Mouse (Mus musculus) intestine, postnatal 0 days (tissue): Measurements from ENCODE around the gene Mfap2. TPM values are rescaled to one million over a fixed set of nuclear protein-coding genes. Genes with fewer than 3 reads are reported as not detected.
A peak's percentile ranks its signal among the peaks of the same experiment; 100 is the strongest.

Experiments
- ATAC-seq: fragments of 200-750 bp; cut with Nextera tagmentation; 2 replicates; pipeline ENCODE4 v1.8.0; 2017; ENCODE audit warnings: mild to moderate bottlenecking, moderate TSS enrichment, moderate library complexity
- H3K27ac ChIP-seq: fragments of 300-500 bp; sonication (generic); 2 replicates; pipeline ENCODE4 v1.5.1; 2014; ENCODE audit warnings: mild to moderate bottlenecking, low read depth, low read length, moderate library complexity
- H3K27me3 ChIP-seq: fragments of 300-500 bp; sonication (generic); replicated peaks from 2 replicates; pipeline ENCODE4 v1.6.1; 2014; ENCODE audit warnings: low read length, mixed read lengths; ENCODE audit not compliant: control insufficient read depth, insufficient read depth
- H3K36me3 ChIP-seq: fragments of 300-500 bp; sonication (generic); 2 replicates; pipeline ENCODE4 v1.6.1; 2014; ENCODE audit warnings: mild to moderate bottlenecking, moderate library complexity; ENCODE audit not compliant: control insufficient read depth, insufficient read depth
- H3K4me1 ChIP-seq: fragments of 300-500 bp; sonication (generic); replicated peaks from 2 replicates; pipeline ENCODE4 v1.6.1; 2014; ENCODE audit warnings: antibody characterized with exemption, low read length, mixed read lengths; ENCODE audit not compliant: control insufficient read depth, insufficient read depth
- H3K4me2 ChIP-seq: fragments of 300-500 bp; sonication (generic); replicated peaks from 2 replicates; pipeline ENCODE4 v1.6.1; 2014; ENCODE audit warnings: low read depth, mild to moderate bottlenecking, moderate library complexity
- H3K4me3 ChIP-seq: fragments of 300-500 bp; sonication (generic); 2 replicates; pipeline ENCODE4 v1.5.1; 2014; ENCODE audit warnings: low read depth, low read length
- H3K9ac ChIP-seq: fragments of 300-500 bp; sonication (generic); 2 replicates; pipeline ENCODE4 v1.6.1; 2014; ENCODE audit warnings: mild to moderate bottlenecking, low read depth, low read length
- H3K9me3 ChIP-seq: fragments of 300-500 bp; sonication (generic); 2 replicates; pipeline ENCODE4 v1.6.1; 2016; ENCODE audit warnings: mixed run types; ENCODE audit not compliant: control insufficient read depth
- CTCF ChIP-seq: sonication (generic); IDR thresholded peaks from 2 replicates; pipeline ENCODE4 v1.5.1; 2016; ENCODE audit warnings: low read depth, mild to moderate bottlenecking, control low read depth, antibody characterized with exemption, moderate library complexity
- whole genome bisulfite sequencing: fragments of 180-500 bp; shearing (Covaris S2); extraction: QIAGEN DNeasy Blood & Tissue Kit; methylation state at CpG from one replicate; pipeline ENCODE4 v1.1.7; 2014; 5-methylcytosine and 5-hydroxymethylcytosine counted together
- polyA plus RNA-seq: library from polyadenylated mRNA; unstranded; fragments of >200 nt; fragmentation: Nextera tagmentation; extraction: Ambion mirVana; gene quantifications from 2 replicates; pipeline ENCODE4 v1.2.1, GENCODE M21; 2015

Mfap2 gene
- polyA plus RNA-seq, 1 experiment from 2014 or later = 138 TPM

DNA sequence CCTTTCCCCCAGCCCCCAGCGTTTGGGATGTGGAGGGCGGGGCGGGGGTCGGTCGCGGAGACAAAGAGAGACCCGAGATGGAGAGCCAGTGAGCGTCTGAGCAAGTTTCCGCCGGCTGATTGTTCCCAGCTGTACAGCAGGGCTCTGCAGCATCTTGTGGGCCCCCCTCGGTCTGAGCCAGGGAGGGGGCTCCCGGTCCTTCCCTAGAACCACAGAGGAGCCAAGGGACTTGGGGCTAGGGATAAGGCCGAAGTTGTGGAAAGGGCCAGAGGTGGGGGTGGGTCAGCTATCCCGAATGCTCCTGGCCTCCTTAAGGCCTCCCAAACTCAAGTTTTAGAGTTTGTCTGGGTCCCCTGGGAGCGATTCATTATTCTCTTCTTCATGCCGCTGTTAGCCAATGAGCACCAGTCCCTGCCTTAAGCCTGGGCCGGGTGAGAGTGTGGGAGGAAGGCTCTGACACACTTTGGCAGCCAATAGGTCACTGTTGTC, 767 bp downstream of the Mfap2 start:
- ATAC-seq = no peak
- Histone ChIP-seq H3K9ac (peak overlapping the region; percentile 69), H3K36me3 (peaks cover 20% of the 10 kb centered on the region; the same call in 1 of the 2 replicates), H3K9me3 (no peaks in the 10 kb centered on the region), H3K4me1 (0 out of 2 replicates have a peak, but pooled peaks cover 4% of the 10 kb centered on the region), H3K4me3 (peak overlapping the region; percentile 54), H3K27me3 (peaks cover 5% of the 10 kb centered on the region; the same call in 1 of the 2 replicates), H3K4me2 (peak overlapping the region; percentile 70), H3K27ac (peak overlapping the region; percentile 28)
- 7% methylated on average over 16 of the region's 17 CpGs for WGBS
- TF ChIP-seq CTCF = no peak

DNA sequence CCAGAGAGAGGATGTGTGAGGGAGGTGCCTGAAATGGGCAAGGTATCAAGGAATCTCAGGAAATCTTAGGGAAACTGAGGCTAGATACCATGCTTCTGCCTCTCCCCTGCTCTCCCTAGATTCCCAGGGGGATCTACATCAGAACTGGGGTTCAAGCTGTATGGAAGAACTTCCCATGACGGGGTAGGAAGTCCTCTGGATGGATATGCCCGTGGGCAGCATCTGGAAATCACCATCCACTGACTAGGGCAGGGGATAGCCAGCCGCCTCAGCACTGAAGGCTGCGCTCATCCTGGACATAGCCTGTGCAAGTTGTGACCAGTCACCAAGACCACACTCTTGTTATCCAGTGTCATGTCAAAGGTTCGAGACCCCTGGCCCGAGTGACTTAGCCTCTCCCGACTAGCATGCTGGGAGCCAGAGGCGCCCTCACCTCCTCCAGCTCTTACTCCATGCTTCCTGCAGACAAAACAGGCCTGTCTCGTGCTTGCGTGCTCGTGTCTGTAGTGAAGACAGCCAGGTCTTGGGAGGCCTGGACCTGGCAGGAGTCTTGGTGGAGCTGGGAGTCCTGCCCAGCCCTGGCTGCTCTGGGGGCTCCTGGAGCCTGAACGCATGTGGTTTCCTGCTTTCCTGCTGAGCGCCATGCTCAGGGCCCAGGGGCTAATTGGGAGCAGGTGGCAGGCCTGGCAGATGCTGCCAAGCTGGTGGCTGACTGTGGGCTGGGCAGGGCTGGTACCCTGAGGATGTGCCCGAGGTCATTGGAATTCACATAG, 1.5 kb downstream of the Mfap2 start:
- no peak for ATAC-seq
- WGBS = 59% methylated on average over 14 of the region's 14 CpGs

DNA sequence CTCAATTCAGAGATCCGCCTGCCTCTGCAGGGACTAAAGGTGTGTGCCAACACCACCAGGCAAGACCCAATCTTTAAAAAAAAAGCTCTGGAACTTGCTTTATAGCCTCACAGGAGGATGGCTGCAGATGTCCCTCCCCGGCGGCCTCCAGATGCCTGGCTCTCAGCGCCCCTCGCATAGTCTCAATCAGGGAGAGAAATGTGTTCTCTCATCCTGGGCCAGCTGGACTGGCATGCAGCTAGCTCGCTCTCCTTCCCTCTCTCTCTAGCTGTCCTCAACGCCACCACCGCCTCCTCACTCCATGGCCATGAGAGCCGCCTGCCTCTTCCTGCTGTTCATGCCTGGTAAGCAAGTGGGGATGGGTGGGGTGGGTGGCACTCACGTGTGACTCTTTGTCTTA, 2.3 kb downstream of the Mfap2 start:
- Histone ChIP-seq H3K27me3 (peaks cover 5% of the 10 kb centered on the region; the same call in 1 of the 2 replicates), H3K4me3 (no peak overlapping the region), H3K9me3 (no peaks in the 10 kb centered on the region), H3K4me2 (no peak overlapping the region), H3K27ac (no peak overlapping the region; the same call in 1 of the 2 replicates), H3K4me1 (0 out of 2 replicates have a peak, but pooled peaks cover 4% of the 10 kb centered on the region), H3K36me3 (peaks cover 7% of the 10 kb centered on the region; the same call in 1 of the 2 replicates), H3K9ac (no peak overlapping the region)
- no peak for ATAC-seq
- 63% methylated on average over 10 of the region's 10 CpGs for WGBS
- TF ChIP-seq CTCF = no peak

More for the DNA sequence above, 1.5 kb downstream of the Mfap2 start:
- Histone ChIP-seq H3K4me2 (peak overlapping the region; percentile 70), H3K4me3 (peak overlapping the region; percentile 54), H3K27me3 (peaks cover 5% of the 10 kb centered on the region; the same call in 1 of the 2 replicates), H3K9me3 (no peaks in the 10 kb centered on the region), H3K36me3 (peaks cover 13% of the 10 kb centered on the region; the same call in 1 of the 2 replicates), H3K27ac (no peak overlapping the region), H3K4me1 (0 out of 2 replicates have a peak, but pooled peaks cover 4% of the 10 kb centered on the region), H3K9ac (peak overlapping the region; percentile 69)
- no peak for TF ChIP-seq CTCF

DNA sequence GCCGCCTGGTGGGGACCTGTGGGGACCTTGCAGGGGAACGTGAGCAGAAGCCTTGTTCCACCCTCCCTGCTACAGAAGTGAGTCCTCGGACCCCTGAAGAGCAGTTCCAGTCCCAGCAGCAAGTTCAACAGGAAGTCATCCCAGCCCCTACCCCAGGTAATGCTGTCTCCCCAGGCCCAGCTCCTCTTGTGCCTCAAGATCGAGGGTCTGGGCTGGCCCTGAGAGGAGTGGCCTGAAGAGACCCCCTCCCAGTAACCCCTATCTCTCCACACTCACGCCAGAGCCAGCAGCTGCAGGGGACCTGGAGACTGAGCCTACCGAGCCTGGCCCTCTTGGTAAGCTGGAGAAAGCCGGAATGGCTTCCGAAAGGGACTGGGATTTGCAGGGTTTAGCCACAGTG, 3.9 kb downstream of the Mfap2 start:
- ATAC-seq = no peak
- Histone ChIP-seq H3K27ac (no peak overlapping the region), H3K9me3 (no peaks in the 10 kb centered on the region), H3K36me3 (peaks cover 7% of the 10 kb centered on the region; the same call in 1 of the 2 replicates), H3K4me2 (no peak overlapping the region), H3K4me3 (no peak overlapping the region), H3K4me1 (0 out of 2 replicates have a peak, but pooled peaks cover 4% of the 10 kb centered on the region), H3K27me3 (peaks cover 5% of the 10 kb centered on the region; the same call in 1 of the 2 replicates), H3K9ac (no peak overlapping the region)
- 80% methylated on average over 8 of the region's 8 CpGs for WGBS
- no peak for TF ChIP-seq CTCF

DNA sequence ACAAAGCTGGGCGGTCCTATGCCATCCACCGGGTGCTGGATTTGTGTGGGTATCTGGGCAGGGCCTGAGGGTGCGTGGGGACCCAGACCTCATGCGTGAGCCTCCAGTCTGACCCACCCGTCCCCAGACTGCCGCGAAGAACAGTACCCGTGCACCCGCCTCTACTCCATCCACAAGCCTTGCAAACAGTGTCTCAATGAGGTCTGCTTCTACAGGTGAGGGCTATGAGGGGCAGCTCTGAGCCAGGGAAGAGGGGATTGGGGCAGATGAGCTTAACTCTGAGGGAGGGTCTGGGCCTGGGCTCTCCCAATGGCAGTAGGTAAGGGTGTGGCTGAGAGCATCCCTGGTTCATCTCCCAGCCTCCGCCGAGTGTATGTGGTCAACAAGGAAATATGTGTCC, 4.6 kb downstream of the Mfap2 start:
- Histone ChIP-seq H3K4me2 (no peak overlapping the region), H3K27ac (no peak overlapping the region), H3K4me3 (no peak overlapping the region), H3K9me3 (no peaks in the 10 kb centered on the region), H3K36me3 (peaks cover 7% of the 10 kb centered on the region; the same call in 1 of the 2 replicates), H3K4me1 (0 out of 2 replicates have a peak, but pooled peaks cover 4% of the 10 kb centered on the region), H3K27me3 (peaks cover 5% of the 10 kb centered on the region; the same call in 1 of the 2 replicates), H3K9ac (no peak overlapping the region)
- no peak for TF ChIP-seq CTCF
- 90% methylated on average over 11 of the region's 11 CpGs for whole genome bisulfite sequencing
- no peak for ATAC-seq

DNA sequence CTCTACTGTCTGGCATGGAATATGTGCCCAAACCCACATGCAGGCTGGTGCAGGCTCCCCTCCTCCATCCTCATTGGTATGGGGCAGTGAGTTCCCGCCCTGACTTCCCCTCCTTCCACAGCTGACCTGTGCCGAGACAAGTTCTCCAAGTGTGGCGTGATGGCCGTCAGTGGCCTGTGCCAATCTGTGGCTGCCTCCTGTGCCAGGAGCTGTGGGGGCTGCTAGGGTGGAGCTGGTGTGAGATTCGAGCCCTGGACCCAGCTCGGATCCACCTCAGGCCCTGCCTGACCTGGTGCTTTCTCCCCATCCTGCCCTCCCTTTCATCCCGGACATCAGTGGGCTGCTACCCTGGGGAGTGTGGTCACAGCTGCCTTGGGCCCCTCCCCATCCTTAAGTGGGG, 5.1 kb downstream of the Mfap2 start:
- H3K36me3 ChIP-seq = peaks cover 7% of the 10 kb centered on the region; the same call in 1 of the 2 replicates
- TF ChIP-seq CTCF = no peak
- no peak overlapping the region for H3K4me2 ChIP-seq
- ATAC-seq = no peak
- no peak overlapping the region for H3K4me3 ChIP-seq
- peaks cover 2% of the 10 kb centered on the region; the same call in 1 of the 2 replicates for H3K27me3 ChIP-seq
- 0 out of 2 replicates have a peak, but pooled peaks cover 2% of the 10 kb centered on the region for H3K4me1 ChIP-seq
- H3K27ac ChIP-seq = no peak overlapping the region
- no peaks in the 10 kb centered on the region for H3K9me3 ChIP-seq
- no peak overlapping the region for H3K9ac ChIP-seq
- WGBS = 83% methylated on average over 7 of the region's 7 CpGs
